Mouse (Mus musculus): ENCODE measurements around the gene Thegl. TPM values are rescaled to one million over a fixed set of nuclear protein-coding genes. Genes with fewer than 3 reads are reported as not detected.

Gene Thegl
- polyA plus RNA-seq, 1 experiment, result not detected

GRCm38 (mm10) chr5:77097686-77098085 is 81.9 kb downstream of the Thegl start:
- Histone ChIP-seq H3K36me3 (ENCODE audit: control insufficient read depth) (no peaks in the 10 kb centered on the region), H3K9me3 (ENCODE audit: control insufficient read depth, low read length) (no peaks in the 10 kb centered on the region), H3K4me3 (replicated peaks) (no peak overlapping the region), H3K4me1 (ENCODE audit: control insufficient read depth) (peaks cover 22% of the 10 kb centered on the region), H3K27me3 (ENCODE audit: control insufficient read depth) (peaks cover 52% of the 10 kb centered on the region)
- TF ChIP-seq TAL1 (IDR thresholded peaks at IDR 0.05; ENCODE audit: low read length) (no peak), GATA1 (IDR thresholded peaks at IDR 0.05; ENCODE audit: low read length) (no peak)

- TF ChIP-seq GATA1 (IDR thresholded peaks at IDR 0.05; ENCODE audit: low read length), result no peak
- TF ChIP-seq TAL1 (IDR thresholded peaks at IDR 0.05; ENCODE audit: low read length), result no peak
Measured at GRCm38 (mm10) chr5:77098874-77099273, 83.1 kb downstream of the Thegl start.

DNA sequence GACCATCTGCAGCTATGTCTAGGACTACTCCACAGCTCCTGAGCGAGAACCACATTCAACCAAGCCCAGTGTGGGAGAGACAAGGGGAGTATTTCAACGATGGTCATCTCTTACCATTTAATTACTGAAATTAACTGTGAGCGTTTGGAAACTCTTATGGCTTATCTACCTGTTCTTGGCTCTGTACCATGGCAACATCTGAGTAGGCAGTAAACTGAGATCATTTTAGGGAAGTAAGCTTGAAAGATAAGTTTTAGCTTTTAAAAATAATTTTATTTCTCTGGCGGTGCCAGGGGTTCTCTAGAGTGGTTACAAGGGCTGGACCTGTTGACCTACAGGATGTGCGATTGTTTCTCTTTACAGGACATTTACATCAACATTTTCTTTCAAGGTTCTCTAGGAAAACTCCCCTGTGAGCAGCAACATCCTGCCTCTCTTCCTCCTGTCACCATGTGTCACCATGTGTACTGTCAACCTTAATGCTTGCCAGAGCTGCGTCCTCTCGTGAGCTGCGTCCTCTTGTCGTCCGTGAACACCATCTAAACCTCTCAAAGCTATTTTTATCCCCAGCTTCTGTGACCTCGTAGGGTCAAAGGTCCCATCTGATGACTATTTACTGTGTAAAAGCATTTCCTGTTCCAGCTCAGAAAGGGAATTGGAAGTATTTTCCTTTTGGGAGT is 83.6 kb downstream of the Thegl start:
- Histone ChIP-seq H3K4me1 (ENCODE audit: control insufficient read depth) (peaks cover 16% of the 10 kb centered on the region), H3K9me3 (ENCODE audit: control insufficient read depth, low read length) (no peaks in the 10 kb centered on the region), H3K36me3 (ENCODE audit: control insufficient read depth) (no peaks in the 10 kb centered on the region), H3K4me3 (replicated peaks) (no peak overlapping the region), H3K27me3 (ENCODE audit: control insufficient read depth) (peaks cover 40% of the 10 kb centered on the region)
- TF ChIP-seq TAL1 (IDR thresholded peaks at IDR 0.05; ENCODE audit: low read length) (no peak), GATA1 (IDR thresholded peaks at IDR 0.05; ENCODE audit: low read length) (no peak)

More at GRCm38 (mm10) chr5:77098874-77099273, 83.1 kb downstream of the Thegl start:
- no peak overlapping the region for H3K4me3 ChIP-seq (replicated peaks)
- no peaks in the 10 kb centered on the region for H3K9me3 ChIP-seq (ENCODE audit: control insufficient read depth, low read length)
- no peaks in the 10 kb centered on the region for H3K36me3 ChIP-seq (ENCODE audit: control insufficient read depth)
- peaks cover 20% of the 10 kb centered on the region for H3K4me1 ChIP-seq (ENCODE audit: control insufficient read depth)
- peaks cover 45% of the 10 kb centered on the region for H3K27me3 ChIP-seq (ENCODE audit: control insufficient read depth)

DNA sequence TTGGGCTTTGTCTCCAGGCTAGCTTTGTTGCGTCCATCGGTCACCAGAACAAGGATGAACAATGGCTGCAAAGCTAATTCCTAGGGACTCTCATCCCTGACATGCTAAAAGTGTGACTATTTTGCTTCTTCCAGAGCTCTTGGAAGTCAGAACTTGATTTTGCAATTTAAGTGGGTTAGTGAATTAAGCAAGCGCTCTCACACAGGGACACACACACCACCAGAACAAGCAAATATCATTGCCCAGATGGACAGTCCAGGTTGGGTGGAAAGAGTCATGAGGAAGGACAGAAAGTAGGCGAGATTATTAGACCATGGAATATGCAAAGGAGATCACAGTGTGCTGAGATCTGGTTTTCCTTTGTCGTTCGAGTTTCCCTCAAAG is 84.2 kb downstream of the Thegl start:
- TF ChIP-seq GATA1 (IDR thresholded peaks at IDR 0.05; ENCODE audit: low read length) (no peak), TAL1 (IDR thresholded peaks at IDR 0.05; ENCODE audit: low read length) (no peak)
- H3K36me3 ChIP-seq (ENCODE audit: control insufficient read depth), result no peaks in the 10 kb centered on the region
- H3K9me3 ChIP-seq (ENCODE audit: control insufficient read depth, low read length), result no peaks in the 10 kb centered on the region
- H3K27me3 ChIP-seq (ENCODE audit: control insufficient read depth), result peaks cover 35% of the 10 kb centered on the region
- peaks cover 10% of the 10 kb centered on the region for H3K4me1 ChIP-seq (ENCODE audit: control insufficient read depth)
- no peak overlapping the region for H3K4me3 ChIP-seq (replicated peaks)

GRCm38 (mm10) chr5:77100691-77101090 is 84.9 kb downstream of the Thegl start:
- no peak for TF ChIP-seq TAL1 (IDR thresholded peaks at IDR 0.05; ENCODE audit: low read length)
- TF ChIP-seq GATA1 (IDR thresholded peaks at IDR 0.05; ENCODE audit: low read length), result no peak
- H3K4me3 ChIP-seq (replicated peaks), result no peak overlapping the region
- H3K4me1 ChIP-seq (ENCODE audit: control insufficient read depth), result peaks cover 4% of the 10 kb centered on the region; the same call in 1 of the 2 replicates
- no peaks in the 10 kb centered on the region for H3K36me3 ChIP-seq (ENCODE audit: control insufficient read depth)
- H3K27me3 ChIP-seq (ENCODE audit: control insufficient read depth), result peaks cover 28% of the 10 kb centered on the region
- no peaks in the 10 kb centered on the region for H3K9me3 ChIP-seq (ENCODE audit: control insufficient read depth, low read length)

- H3K27me3 ChIP-seq (ENCODE audit: control insufficient read depth), result peaks cover 17% of the 10 kb centered on the region
- H3K36me3 ChIP-seq (ENCODE audit: control insufficient read depth), result no peaks in the 10 kb centered on the region
- H3K4me1 ChIP-seq (ENCODE audit: control insufficient read depth), result no peaks in the 10 kb centered on the region
- TF ChIP-seq GATA1 (IDR thresholded peaks at IDR 0.05; ENCODE audit: low read length) (no peak), TAL1 (IDR thresholded peaks at IDR 0.05; ENCODE audit: low read length) (no peak)
- no peak overlapping the region for H3K4me3 ChIP-seq (replicated peaks)
- no peaks in the 10 kb centered on the region for H3K9me3 ChIP-seq (ENCODE audit: control insufficient read depth, low read length)
Measured at GRCm38 (mm10) chr5:77102522-77103365, 86.9 kb downstream of the Thegl start.

DNA sequence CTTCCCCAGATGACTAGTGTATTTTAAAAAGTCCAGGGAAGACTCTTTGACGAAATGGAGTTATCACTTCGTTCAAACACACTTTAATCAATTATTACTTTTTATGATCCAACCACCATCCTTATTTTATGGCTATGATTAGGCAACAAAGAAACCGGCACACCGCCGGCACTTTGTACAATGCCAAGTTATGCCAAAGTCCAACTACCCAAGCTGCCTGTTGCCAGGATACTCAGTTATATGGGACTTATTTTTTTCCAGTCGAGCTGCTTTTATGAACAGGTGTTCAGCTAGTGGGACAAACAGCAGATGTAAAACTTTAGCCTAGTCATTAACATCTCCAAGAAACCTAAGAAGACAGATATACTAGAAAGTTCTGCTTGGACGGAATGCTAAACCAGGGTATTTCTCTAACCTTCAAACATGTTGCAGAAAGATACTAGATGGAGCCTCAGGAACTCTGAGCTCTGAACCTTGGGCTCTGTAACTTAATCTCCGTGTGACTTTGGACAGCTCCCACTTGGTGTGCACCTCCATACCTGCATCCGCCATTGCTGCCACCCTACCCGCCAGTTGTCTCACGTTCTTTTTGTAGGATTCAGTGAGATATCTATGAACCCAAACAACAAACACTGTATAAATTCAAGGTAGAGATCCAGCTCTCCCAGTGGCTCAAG is 91.5 kb downstream of the Thegl start:
- no peak for TF ChIP-seq TAL1 (IDR thresholded peaks at IDR 0.05; ENCODE audit: low read length)
- no peak for TF ChIP-seq GATA1 (IDR thresholded peaks at IDR 0.05; ENCODE audit: low read length)
- H3K9me3 ChIP-seq (ENCODE audit: control insufficient read depth, low read length), result no peaks in the 10 kb centered on the region
- H3K36me3 ChIP-seq (ENCODE audit: control insufficient read depth), result no peaks in the 10 kb centered on the region
- no peak overlapping the region for H3K4me3 ChIP-seq (replicated peaks)
- H3K27me3 ChIP-seq (ENCODE audit: control insufficient read depth), result peaks cover 4% of the 10 kb centered on the region
- no peaks in the 10 kb centered on the region for H3K4me1 ChIP-seq (ENCODE audit: control insufficient read depth)

DNA sequence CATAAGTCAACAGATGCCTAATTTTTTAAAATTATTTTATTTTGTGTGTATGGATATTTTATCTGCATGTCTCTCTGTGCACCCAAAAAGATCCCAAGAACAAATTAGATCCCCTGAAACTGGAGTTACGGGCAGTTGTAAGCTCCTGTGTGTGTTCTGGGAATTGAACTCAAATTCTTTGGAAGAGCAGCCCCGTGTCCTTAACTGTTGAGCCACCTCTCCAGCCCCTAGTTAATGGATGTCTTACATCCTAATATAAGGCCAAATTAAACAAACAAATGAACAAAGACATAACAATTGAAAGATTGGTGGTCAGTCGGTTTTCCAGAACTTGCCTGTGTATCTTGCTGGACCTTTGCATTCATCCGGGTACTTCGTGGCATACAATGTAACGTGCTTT is 93.0 kb downstream of the Thegl start:
- Histone ChIP-seq H3K36me3 (ENCODE audit: control insufficient read depth) (no peaks in the 10 kb centered on the region), H3K27me3 (ENCODE audit: control insufficient read depth) (no peaks in the 10 kb centered on the region), H3K4me3 (replicated peaks) (no peak overlapping the region), H3K9me3 (ENCODE audit: control insufficient read depth, low read length) (no peaks in the 10 kb centered on the region), H3K4me1 (ENCODE audit: control insufficient read depth) (no peaks in the 10 kb centered on the region)
- TF ChIP-seq GATA1 (IDR thresholded peaks at IDR 0.05; ENCODE audit: low read length), result no peak
- TF ChIP-seq TAL1 (IDR thresholded peaks at IDR 0.05; ENCODE audit: low read length), result no peak

DNA sequence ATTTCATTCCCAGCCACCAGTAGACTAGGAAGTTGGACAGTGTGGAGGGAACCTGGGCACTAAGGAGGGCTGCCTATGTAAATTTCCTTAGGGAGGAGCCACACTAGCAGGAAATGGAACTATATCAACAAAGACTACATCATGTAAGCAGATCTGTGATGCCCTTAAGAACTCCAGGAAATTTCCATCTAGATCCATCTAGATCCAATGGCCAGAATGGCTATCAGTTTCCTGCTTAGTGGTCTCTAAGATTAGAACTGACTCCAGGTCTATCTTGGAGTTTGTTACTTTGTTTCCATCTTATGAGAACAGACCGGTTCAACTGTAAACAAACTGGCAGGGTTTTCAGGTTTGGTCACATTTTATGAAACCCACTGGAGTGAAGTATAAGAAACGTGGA is 94.0 kb downstream of the Thegl start:
- TF ChIP-seq GATA1 (IDR thresholded peaks at IDR 0.05; ENCODE audit: low read length), result no peak
- TF ChIP-seq TAL1 (IDR thresholded peaks at IDR 0.05; ENCODE audit: low read length), result no peak
- Histone ChIP-seq H3K9me3 (ENCODE audit: control insufficient read depth, low read length) (no peaks in the 10 kb centered on the region), H3K4me1 (ENCODE audit: control insufficient read depth) (no peaks in the 10 kb centered on the region), H3K27me3 (ENCODE audit: control insufficient read depth) (no peaks in the 10 kb centered on the region), H3K4me3 (replicated peaks) (no peak overlapping the region), H3K36me3 (ENCODE audit: control insufficient read depth) (no peaks in the 10 kb centered on the region)

Other genes starting within 250 kb of the Thegl start
- 0.01 and 0.08 TPM in 2 replicates for gene Aasdh, start 110.5 kb upstream of the Thegl start, polyA plus RNA-seq (2012)
- gene Paics, start 64.7 kb upstream of the Thegl start, polyA plus RNA-seq (2012), result 5.0 and 5.7 TPM in 2 replicates
- gene Ppat, start 64.4 kb upstream of the Thegl start, polyA plus RNA-seq (2012), result 0.37 and 0.49 TPM in 2 replicates
- 3.4 and 8.2 TPM in 2 replicates for gene Srp72, start 41.3 kb upstream of the Thegl start, polyA plus RNA-seq (2012)
- not detected in 2 replicates for gene Arl9, start 12.0 kb upstream of the Thegl start, polyA plus RNA-seq (2012)
- 0.51 and 0.78 TPM in 2 replicates for gene Hopx, start 99.1 kb downstream of the Thegl start, polyA plus RNA-seq (2012)
- gene Spink2, start 195.4 kb downstream of the Thegl start, polyA plus RNA-seq (2012), result not detected in 2 replicates
- 0.09 and 0.14 TPM in 2 replicates for gene Rest, start 249.5 kb downstream of the Thegl start, polyA plus RNA-seq (2012)

Measured in erythroblast, embryonic 14.5 days (primary cell).